In genomic region chr9:43658186-43658585, GRCm38 (mm10) we compare ENCODE assay signal across 14 mouse cellular contexts.
"Had no signal": no experiment of that assay in that cellular context is flagged by ENCODE, and none has a peak within 500 bp of the region (broad histone marks: within the 10 kb centered on the region; RNA-seq: fewer than 3 reads in every experiment).

No protein-coding gene starts in this region.

- DNase-seq: liver, postnatal 0 days; lung, adult 2 months; lung, postnatal 14 days; lung, postnatal 36 days; right cerebral cortex, adult 18-20 months; right cerebral cortex, postnatal 25 days; right cerebral cortex, postnatal 4 days; spleen, adult 18-20 months; thymus, adult 18-20 months; thymus, postnatal 14 days; thymus, postnatal 36 days had no signal

- ATAC-seq: liver, postnatal 0 days; lung, postnatal 0 days; midbrain, embryonic 13.5 days; midbrain, embryonic 15.5 days had no signal
